Comparison of ENCODE assay signal across 17 mouse cellular contexts in genomic region chr4:32409116-32409880, GRCm38 (mm10).
DNase-seq lines count a peak whose midpoint lies in the region; ATAC-seq and TF ChIP-seq lines count a peak whose summit lies in the region.
"Had no signal": no experiment of that assay in that cellular context is flagged by ENCODE, and none has a peak within 500 bp of the region (broad histone marks: within the 10 kb centered on the region; RNA-seq: fewer than 3 reads in every experiment).

No protein-coding gene starts in this region.

- 62% methylated on average over 9 of the region's 9 CpGs for WGBS in limb, embryonic 15.5 days
- WGBS in limb, embryonic 10.5 days = 86% methylated on average over 9 of the region's 9 CpGs
- 50% methylated on average over 9 of the region's 9 CpGs for WGBS in forebrain, embryonic 16.5 days
- WGBS in midbrain, postnatal 0 days = 84% methylated on average over 9 of the region's 9 CpGs

- peak; percentile 33 to 37 for DNase-seq in heart, adult 18-20 months
- DNase-seq in heart, adult 9 months (ENCODE audit: low spot score in 2 of 2) = no peak
- DNase-seq in limb, embryonic 10.5 days (ENCODE audit: low spot score) = no peak
- DNase-seq in Muller cell, postnatal 12 days (ENCODE audit: inconsistent ontology term) = peak; percentile 83
- no peak for DNase-seq in spleen, postnatal 36 days (ENCODE audit: low spot score in 2 of 2)
- DNase-seq in midbrain, postnatal 0 days (ENCODE audit: low spot score) = no peak
- DNase-seq: right cerebral cortex, adult 18-20 months; thymus, postnatal 36 days had no signal

- no peaks in the 10 kb centered on the region for H3K9me3 ChIP-seq in limb, embryonic 15.5 days
- H3K9me3 ChIP-seq in limb, embryonic 10.5 days (replicated peaks) = no peaks in the 10 kb centered on the region
- H3K9me3 ChIP-seq in forebrain, embryonic 16.5 days (ENCODE audit: control insufficient read depth, low read length) = no peaks in the 10 kb centered on the region
- H3K9me3 ChIP-seq in midbrain, postnatal 0 days (ENCODE audit: low read length) = no peaks in the 10 kb centered on the region
- H3K9me3 ChIP-seq: embryonic facial prominence, embryonic 12.5 days; hindbrain, embryonic 15.5 days; kidney, embryonic 15.5 days; limb, embryonic 12.5 days; lung, embryonic 15.5 days; midbrain, embryonic 12.5 days; neural tube, embryonic 12.5 days had no signal

- peak overlapping the region; percentile 61; the same call in 1 of the 2 replicates for H3K27ac ChIP-seq in limb, embryonic 15.5 days
- H3K27ac ChIP-seq in limb, embryonic 10.5 days = no peak overlapping the region
- no peak overlapping the region for H3K27ac ChIP-seq in forebrain, embryonic 16.5 days (ENCODE audit: low read length)
- no peak overlapping the region for H3K27ac ChIP-seq in midbrain, postnatal 0 days (ENCODE audit: low read depth, low read length)
- H3K27ac ChIP-seq: embryonic facial prominence, embryonic 12.5 days; hindbrain, embryonic 15.5 days; kidney, embryonic 15.5 days; limb, embryonic 12.5 days; lung, embryonic 15.5 days; midbrain, embryonic 12.5 days; neural tube, embryonic 12.5 days had no signal

- ATAC-seq in limb, embryonic 15.5 days (ENCODE audit: insufficient number of reproducible peaks, low FRiP score, low TSS enrichment, low read depth) = no peak
- peak; percentile 54 for ATAC-seq in forebrain, embryonic 16.5 days
- ATAC-seq in midbrain, postnatal 0 days (ENCODE audit: low FRiP score) = no peak

- H3K4me2 ChIP-seq in limb, embryonic 15.5 days = no peak overlapping the region
- H3K4me2 ChIP-seq in forebrain, embryonic 16.5 days (ENCODE audit: low read length) = no peak overlapping the region
- H3K4me2 ChIP-seq in midbrain, postnatal 0 days (ENCODE audit: low read depth, low read length, poor library complexity, severe bottlenecking) = no peak overlapping the region
- H3K4me2 ChIP-seq: embryonic facial prominence, embryonic 12.5 days; hindbrain, embryonic 15.5 days; kidney, embryonic 15.5 days; limb, embryonic 12.5 days; lung, embryonic 15.5 days; midbrain, embryonic 12.5 days; neural tube, embryonic 12.5 days had no signal

- no peak for TF ChIP-seq CTCF in midbrain, postnatal 0 days (IDR thresholded peaks at IDR 0.05)

- H3K27me3 ChIP-seq in limb, embryonic 15.5 days = no peaks in the 10 kb centered on the region
- no peaks in the 10 kb centered on the region for H3K27me3 ChIP-seq in limb, embryonic 10.5 days (ENCODE audit: low read depth, poor library complexity, severe bottlenecking)
- H3K27me3 ChIP-seq in forebrain, embryonic 16.5 days (replicated peaks; ENCODE audit: control insufficient read depth, insufficient read depth, low read length) = no peaks in the 10 kb centered on the region
- no peaks in the 10 kb centered on the region for H3K27me3 ChIP-seq in midbrain, postnatal 0 days (ENCODE audit: insufficient read depth, low read length)
- H3K27me3 ChIP-seq: embryonic facial prominence, embryonic 12.5 days; hindbrain, embryonic 15.5 days; kidney, embryonic 15.5 days; limb, embryonic 12.5 days; lung, embryonic 15.5 days; midbrain, embryonic 12.5 days; neural tube, embryonic 12.5 days had no signal

- no peaks in the 10 kb centered on the region for H3K36me3 ChIP-seq in limb, embryonic 15.5 days
- H3K36me3 ChIP-seq in limb, embryonic 10.5 days = peaks cover 13% of the 10 kb centered on the region; the same call in 1 of the 2 replicates
- no peaks in the 10 kb centered on the region for H3K36me3 ChIP-seq in forebrain, embryonic 16.5 days (ENCODE audit: control insufficient read depth, insufficient read depth)
- no peaks in the 10 kb centered on the region for H3K36me3 ChIP-seq in midbrain, postnatal 0 days (ENCODE audit: insufficient read depth, low read length)
- H3K36me3 ChIP-seq: embryonic facial prominence, embryonic 12.5 days; hindbrain, embryonic 15.5 days; kidney, embryonic 15.5 days; limb, embryonic 12.5 days; lung, embryonic 15.5 days; midbrain, embryonic 12.5 days; neural tube, embryonic 12.5 days had no signal

- no peak overlapping the region for H3K9ac ChIP-seq in limb, embryonic 15.5 days
- H3K9ac ChIP-seq in forebrain, embryonic 16.5 days (replicated peaks; ENCODE audit: low read depth, low read length) = no peak overlapping the region
- no peak overlapping the region for H3K9ac ChIP-seq in midbrain, postnatal 0 days (replicated peaks; ENCODE audit: low read length, poor library complexity, severe bottlenecking)
- H3K9ac ChIP-seq: embryonic facial prominence, embryonic 12.5 days; hindbrain, embryonic 15.5 days; kidney, embryonic 15.5 days; limb, embryonic 12.5 days; lung, embryonic 15.5 days; midbrain, embryonic 12.5 days; neural tube, embryonic 12.5 days had no signal

- H3K4me1 ChIP-seq in limb, embryonic 15.5 days = peaks cover 7% of the 10 kb centered on the region; the same call in 1 of the 2 replicates
- H3K4me1 ChIP-seq in limb, embryonic 10.5 days = no peaks in the 10 kb centered on the region
- H3K4me1 ChIP-seq in forebrain, embryonic 16.5 days (replicated peaks; ENCODE audit: control insufficient read depth, insufficient read depth, low read length) = peaks cover 24% of the 10 kb centered on the region
- H3K4me1 ChIP-seq in midbrain, postnatal 0 days (ENCODE audit: insufficient read depth, low read length) = no peaks in the 10 kb centered on the region
- H3K4me1 ChIP-seq: limb, embryonic 12.5 days had no signal

- H3K4me3 ChIP-seq in limb, embryonic 15.5 days = no peak overlapping the region
- no peak overlapping the region for H3K4me3 ChIP-seq in limb, embryonic 10.5 days
- no peak overlapping the region for H3K4me3 ChIP-seq in forebrain, embryonic 16.5 days (replicated peaks; ENCODE audit: low read length)
- H3K4me3 ChIP-seq in midbrain, postnatal 0 days (ENCODE audit: low read depth, low read length) = no peak overlapping the region
- H3K4me3 ChIP-seq: embryonic facial prominence, embryonic 12.5 days; hindbrain, embryonic 15.5 days; kidney, embryonic 15.5 days; limb, embryonic 12.5 days; lung, embryonic 15.5 days; midbrain, embryonic 12.5 days; neural tube, embryonic 12.5 days had no signal

Comparison
In these comparisons a context has a peak if more than half of its experiments do, and no peak if none do; other contexts are left out.
1. DNase-seq: peak in heart, adult 18-20 months (2 of 2) and Muller cell, postnatal 12 days (single experiment); none in heart, adult 9 months (0 of 2), limb, embryonic 10.5 days (single experiment), spleen, postnatal 36 days (0 of 2) and midbrain, postnatal 0 days (single experiment).